Mouse (Mus musculus): ENCODE measurements around the gene Tedc2. TPM values are rescaled to one million over a fixed set of nuclear protein-coding genes. Genes with fewer than 3 reads are reported as not detected.

Tedc2 gene
- total and polyA plus RNA-seq, 2 experiments from 2014 or later: 10.2 to 18.5 TPM

- Histone ChIP-seq H3K36me3 (ENCODE audit: insufficient read depth, low read length) (peaks cover 3% of the 10 kb centered on the region; the same call in 1 of the 2 replicates), H3K9ac (replicated peaks; ENCODE audit: low read length) (peak overlapping the region; percentile 85), H3K27me3 (ENCODE audit: insufficient read depth, low read length) (no peaks in the 10 kb centered on the region), H3K4me2 (ENCODE audit: low read depth, low read length) (peak overlapping the region; percentile 78), H3K27ac (peak overlapping the region; percentile 100), H3K4me1 (ENCODE audit: insufficient read depth, low read length) (peaks cover 14% of the 10 kb centered on the region), H3K9me3 (ENCODE audit: low read length) (no peaks in the 10 kb centered on the region), H3K4me3 (ENCODE audit: low read length) (peak overlapping the region; percentile 57)
- DNase-seq (ENCODE audit: low spot score): peak; percentile 76
- peak; percentile 55 for ATAC-seq
- no peak for TF ChIP-seq CTCF (IDR thresholded peaks at IDR 0.05; ENCODE audit: low read depth)
- WGBS: under 1% methylated on average over 36 of the region's 41 CpGs
Measured at GRCm38 (mm10) chr17:24168590-24169277, 51.9 kb downstream of the Tedc2 start.

- DNase-seq (ENCODE audit: low spot score): no peak
- peaks cover 3% of the 10 kb centered on the region; the same call in 1 of the 2 replicates for H3K36me3 ChIP-seq (ENCODE audit: insufficient read depth, low read length)
- peak overlapping the region; percentile 78 for H3K4me2 ChIP-seq (ENCODE audit: low read depth, low read length)
- H3K27me3 ChIP-seq (ENCODE audit: insufficient read depth, low read length): no peaks in the 10 kb centered on the region
- H3K27ac ChIP-seq: peak overlapping the region; percentile 100
- H3K4me1 ChIP-seq (ENCODE audit: insufficient read depth, low read length): peaks cover 14% of the 10 kb centered on the region
- TF ChIP-seq CTCF (IDR thresholded peaks at IDR 0.05; ENCODE audit: low read depth): no peak
- H3K9me3 ChIP-seq (ENCODE audit: low read length): no peaks in the 10 kb centered on the region
- ATAC-seq: no peak
- peak overlapping the region; percentile 85 for H3K9ac ChIP-seq (replicated peaks; ENCODE audit: low read length)
- H3K4me3 ChIP-seq (ENCODE audit: low read length): peak overlapping the region; percentile 57
- 53% methylated on average over 7 of the region's 7 CpGs for WGBS
Measured at GRCm38 (mm10) chr17:24167891-24168505, 52.7 kb downstream of the Tedc2 start.

GRCm38 (mm10) chr17:24167120-24167519 is 53.5 kb downstream of the Tedc2 start:
- peaks cover 19% of the 10 kb centered on the region for H3K4me1 ChIP-seq (ENCODE audit: insufficient read depth, low read length)
- no peaks in the 10 kb centered on the region for H3K27me3 ChIP-seq (ENCODE audit: insufficient read depth, low read length)
- H3K4me3 ChIP-seq (ENCODE audit: low read length): no peak overlapping the region; the same call in 1 of the 2 replicates
- peak overlapping the region; percentile 85; the same call in 1 of the 2 replicates for H3K9ac ChIP-seq (replicated peaks; ENCODE audit: low read length)
- H3K36me3 ChIP-seq (ENCODE audit: insufficient read depth, low read length): peaks cover 3% of the 10 kb centered on the region; the same call in 1 of the 2 replicates
- TF ChIP-seq CTCF (IDR thresholded peaks at IDR 0.05; ENCODE audit: low read depth): no peak
- H3K9me3 ChIP-seq (ENCODE audit: low read length): no peaks in the 10 kb centered on the region
- H3K27ac ChIP-seq: no peak overlapping the region
- WGBS: 77% methylated on average over 6 of the region's 6 CpGs
- peak overlapping the region; percentile 78 for H3K4me2 ChIP-seq (ENCODE audit: low read depth, low read length)
- DNase-seq (ENCODE audit: low spot score): no peak
- ATAC-seq: no peak

Small RNA genes lying within 50 kb of the gene (microRNA-seq; reads per million reads assigned to microRNA genes)
- 1.2 to 1.4 reads per million in 2 experiments for gene Mir5134
- gene Mir6965: 0 to 0.18 reads per million in 2 experiments

Other genes with a start within 250 kb of the Tedc2 start
- gene Prss30, start 240.3 kb downstream of the Tedc2 start, total RNA-seq (2014; rRNA removed): not detected in 2 replicates
- not detected in 2 replicates for gene Prss30, start 240.3 kb downstream of the Tedc2 start, polyA plus RNA-seq (2015; fragmentation: Nextera tagmentation; extraction: Ambion mirVana)
- 0.42 TPM in 1 of 2 replicates, not detected in the other for gene Prss22, start 222.8 kb downstream of the Tedc2 start, total RNA-seq (2014; rRNA removed)
- gene Prss22, start 222.8 kb downstream of the Tedc2 start, polyA plus RNA-seq (2015; fragmentation: Nextera tagmentation; extraction: Ambion mirVana): not detected in 2 replicates
- not detected in 2 replicates for gene Prss27, start 182.7 kb downstream of the Tedc2 start, total RNA-seq (2014; rRNA removed)
- gene Prss27, start 182.7 kb downstream of the Tedc2 start, polyA plus RNA-seq (2015; fragmentation: Nextera tagmentation; extraction: Ambion mirVana): 0.14 TPM in 1 of 2 replicates, not detected in the other
- 106 and 109 TPM in 2 replicates for gene Kctd5, start 147.4 kb downstream of the Tedc2 start, total RNA-seq (2014; rRNA removed)
- 91.4 and 95.7 TPM in 2 replicates for gene Kctd5, start 147.4 kb downstream of the Tedc2 start, polyA plus RNA-seq (2015; fragmentation: Nextera tagmentation; extraction: Ambion mirVana)
- 49.2 and 54.1 TPM in 2 replicates for gene Pdpk1, start 69.9 kb downstream of the Tedc2 start, total RNA-seq (2014; rRNA removed)
- gene Pdpk1, start 69.9 kb downstream of the Tedc2 start, polyA plus RNA-seq (2015; fragmentation: Nextera tagmentation; extraction: Ambion mirVana): 51.4 and 56.3 TPM in 2 replicates
- 42.0 and 53.0 TPM in 2 replicates for gene Amdhd2, start 57.1 kb downstream of the Tedc2 start, total RNA-seq (2014; rRNA removed)
- 38.4 and 40.0 TPM in 2 replicates for gene Amdhd2, start 57.1 kb downstream of the Tedc2 start, polyA plus RNA-seq (2015; fragmentation: Nextera tagmentation; extraction: Ambion mirVana)
- 780 and 854 TPM in 2 replicates for gene Atp6v0c, start 51.1 kb downstream of the Tedc2 start, total RNA-seq (2014; rRNA removed)
- gene Atp6v0c, start 51.1 kb downstream of the Tedc2 start, polyA plus RNA-seq (2015; fragmentation: Nextera tagmentation; extraction: Ambion mirVana): 2,172 and 2,275 TPM in 2 replicates
- 145 and 151 TPM in 2 replicates for gene Tbc1d24, start 15.3 kb downstream of the Tedc2 start, total RNA-seq (2014; rRNA removed)
- gene Tbc1d24, start 15.3 kb downstream of the Tedc2 start, polyA plus RNA-seq (2015; fragmentation: Nextera tagmentation; extraction: Ambion mirVana): 21.1 and 22.8 TPM in 2 replicates
- gene Ntn3, start 11.3 kb downstream of the Tedc2 start, total RNA-seq (2014; rRNA removed): 26.9 and 32.5 TPM in 2 replicates
- gene Ntn3, start 11.3 kb downstream of the Tedc2 start, polyA plus RNA-seq (2015; fragmentation: Nextera tagmentation; extraction: Ambion mirVana): 4.1 and 4.3 TPM in 2 replicates
- gene Ccnf, start 30.6 kb upstream of the Tedc2 start, total RNA-seq (2014; rRNA removed): 6.8 and 10.2 TPM in 2 replicates
- gene Ccnf, start 30.6 kb upstream of the Tedc2 start, polyA plus RNA-seq (2015; fragmentation: Nextera tagmentation; extraction: Ambion mirVana): 7.1 and 7.6 TPM in 2 replicates
- gene Abca17, start 130.2 kb upstream of the Tedc2 start, total RNA-seq (2014; rRNA removed): 0.90 and 1.5 TPM in 2 replicates
- gene Abca17, start 130.2 kb upstream of the Tedc2 start, polyA plus RNA-seq (2015; fragmentation: Nextera tagmentation; extraction: Ambion mirVana): 1.0 and 1.2 TPM in 2 replicates
- 98.9 and 102 TPM in 2 replicates for gene Abca3, start 131.1 kb upstream of the Tedc2 start, total RNA-seq (2014; rRNA removed)
- gene Abca3, start 131.1 kb upstream of the Tedc2 start, polyA plus RNA-seq (2015; fragmentation: Nextera tagmentation; extraction: Ambion mirVana): 26.1 and 27.3 TPM in 2 replicates
- gene Rnps1, start 193.7 kb upstream of the Tedc2 start, total RNA-seq (2014; rRNA removed): 234 and 244 TPM in 2 replicates
- 287 and 295 TPM in 2 replicates for gene Rnps1, start 193.7 kb upstream of the Tedc2 start, polyA plus RNA-seq (2015; fragmentation: Nextera tagmentation; extraction: Ambion mirVana)
- gene Eci1, start 205.8 kb upstream of the Tedc2 start, total RNA-seq (2014; rRNA removed): 45.2 and 47.9 TPM in 2 replicates
- gene Eci1, start 205.8 kb upstream of the Tedc2 start, polyA plus RNA-seq (2015; fragmentation: Nextera tagmentation; extraction: Ambion mirVana): 56.8 and 60.6 TPM in 2 replicates
- 4.7 and 7.0 TPM in 2 replicates for gene Dnase1l2, start 222.3 kb upstream of the Tedc2 start, total RNA-seq (2014; rRNA removed)
- 0.71 and 1.1 TPM in 2 replicates for gene Dnase1l2, start 222.3 kb upstream of the Tedc2 start, polyA plus RNA-seq (2015; fragmentation: Nextera tagmentation; extraction: Ambion mirVana)
- gene E4f1, start 249.5 kb upstream of the Tedc2 start, total RNA-seq (2014; rRNA removed): 32.4 and 36.3 TPM in 2 replicates
- 28.0 and 33.5 TPM in 2 replicates for gene E4f1, start 249.5 kb upstream of the Tedc2 start, polyA plus RNA-seq (2015; fragmentation: Nextera tagmentation; extraction: Ambion mirVana)
- 71.7 and 74.1 TPM in 2 replicates for gene Pgp, start 249.5 kb upstream of the Tedc2 start, total RNA-seq (2014; rRNA removed)
- gene Pgp, start 249.5 kb upstream of the Tedc2 start, polyA plus RNA-seq (2015; fragmentation: Nextera tagmentation; extraction: Ambion mirVana): 94.1 and 97.6 TPM in 2 replicates